Mouse (Mus musculus) stomach, embryonic 16.5 days (tissue): ENCODE data around the gene Wars. TPM values are rescaled to one million over a fixed set of nuclear protein-coding genes. Genes with fewer than 3 reads are reported as not detected.
A peak's percentile ranks its signal among the peaks of the same experiment; 100 is the strongest.

Experiments
- ATAC-seq: fragments of 200-750 bp; cut with Nextera tagmentation; 2 replicates; pipeline ENCODE4 v1.8.0; 2017; ENCODE audit warnings: moderate number of reproducible peaks, moderate TSS enrichment; ENCODE audit not compliant: insufficient read depth, low FRiP score
- H3K27ac ChIP-seq: fragments of 300-500 bp; sonication (generic); 2 replicates; pipeline ENCODE4 v1.5.1; 2014; ENCODE audit warnings: low read length
- H3K27me3 ChIP-seq: fragments of 300-500 bp; sonication (generic); 2 replicates; pipeline ENCODE4 v1.6.1; 2014; ENCODE audit warnings: low read length, control low read depth, mixed read lengths; ENCODE audit not compliant: control insufficient read depth, insufficient read depth
- H3K36me3 ChIP-seq: fragments of 300-500 bp; sonication (generic); 2 replicates; pipeline ENCODE4 v1.6.1; 2014; ENCODE audit warnings: low read length; ENCODE audit not compliant: control insufficient read depth, insufficient read depth
- H3K4me1 ChIP-seq: fragments of 300-500 bp; sonication (generic); 2 replicates; pipeline ENCODE4 v1.6.1; 2014; ENCODE audit warnings: low read length, control low read depth, mixed read lengths; ENCODE audit not compliant: control insufficient read depth, insufficient read depth
- H3K4me2 ChIP-seq: fragments of 300-500 bp; sonication (generic); 2 replicates; pipeline ENCODE4 v1.6.1; 2014; ENCODE audit warnings: low read depth, low read length, mixed read lengths
- H3K4me3 ChIP-seq: fragments of 300-500 bp; sonication (generic); replicated peaks from 2 replicates; pipeline ENCODE4 v1.5.1; 2014; ENCODE audit warnings: mild to moderate bottlenecking, low read length
- H3K9ac ChIP-seq: fragments of 300-500 bp; sonication (generic); 2 replicates; pipeline ENCODE4 v1.6.1; 2014; ENCODE audit warnings: low read length
- H3K9me3 ChIP-seq: fragments of 300-500 bp; sonication (generic); replicated peaks from 2 replicates; pipeline ENCODE4 v1.6.1; 2016; ENCODE audit warnings: low read length, control low read depth; ENCODE audit not compliant: control insufficient read depth
- WGBS: fragments of 180-500 bp; shearing (Covaris S2); extraction: QIAGEN DNeasy Blood & Tissue Kit; methylation state at CpG from one replicate; pipeline ENCODE4 v1.1.7; 2014; 5-methylcytosine and 5-hydroxymethylcytosine counted together
- polyA plus RNA-seq: library from polyadenylated mRNA; unstranded; fragments of >200 nt; fragmentation: Nextera tagmentation; extraction: Ambion mirVana; gene quantifications from 2 replicates; pipeline ENCODE4 v1.2.1, GENCODE M21; 2015

Wars gene
- polyA plus RNA-seq, 1 experiment from 2014 or later: 90.5 TPM

DNA sequence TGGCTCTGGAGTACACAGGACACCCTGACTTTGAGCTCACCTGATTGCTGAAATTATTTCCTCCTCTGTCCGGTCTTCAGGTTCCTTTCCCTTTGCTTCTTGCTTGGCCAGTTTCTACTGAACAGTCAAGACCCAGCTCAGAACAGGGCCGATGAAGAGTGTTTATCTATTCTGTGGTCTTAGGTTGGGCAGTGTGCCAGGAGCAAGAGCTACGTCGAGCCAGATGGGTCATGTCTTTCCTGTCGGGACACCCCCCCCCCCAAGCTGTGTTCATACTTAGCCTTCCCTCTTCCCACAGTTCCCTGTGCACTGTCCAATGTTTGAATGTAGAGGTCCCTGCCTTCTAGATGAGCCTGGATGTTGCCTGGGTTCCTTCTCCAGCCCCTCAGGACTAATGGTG, 7.4 kb upstream of the Wars start:
- H3K4me3 ChIP-seq: no peak overlapping the region
- H3K27ac ChIP-seq: peak overlapping the region; percentile 66
- H3K4me2 ChIP-seq: no peak overlapping the region
- H3K9ac ChIP-seq: no peak overlapping the region
- H3K36me3 ChIP-seq: no peaks in the 10 kb centered on the region
- H3K4me1 ChIP-seq: peaks cover 28% of the 10 kb centered on the region
- no peaks in the 10 kb centered on the region for H3K9me3 ChIP-seq
- ATAC-seq: peak; percentile 46
- WGBS: 27% methylated on average over 5 of the region's 5 CpGs
- H3K27me3 ChIP-seq: no peaks in the 10 kb centered on the region

DNA sequence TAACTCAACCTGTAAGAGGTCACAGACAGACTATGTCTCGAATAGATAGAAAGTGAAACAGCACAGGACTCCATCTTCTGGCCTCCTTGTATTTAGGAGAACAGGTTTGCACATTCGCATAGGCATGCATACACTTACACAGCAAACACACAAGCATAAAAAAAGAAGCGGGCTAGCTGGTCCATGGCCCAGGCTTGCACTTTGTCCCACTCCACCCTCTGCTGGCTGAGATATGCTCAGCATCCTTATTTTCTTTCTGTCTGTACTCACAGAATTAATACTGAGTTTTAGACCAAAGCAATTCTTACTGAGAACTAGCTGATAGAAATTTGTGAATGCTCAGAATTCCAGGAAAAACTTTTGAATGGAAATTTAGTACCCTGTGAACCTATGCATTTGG, 2.0 kb upstream of the Wars start:
- Histone ChIP-seq H3K9me3 (no peaks in the 10 kb centered on the region), H3K27ac (no peak overlapping the region), H3K4me2 (no peak overlapping the region), H3K36me3 (no peaks in the 10 kb centered on the region), H3K4me3 (no peak overlapping the region), H3K9ac (no peak overlapping the region), H3K4me1 (peaks cover 18% of the 10 kb centered on the region; the same call in 1 of the 2 replicates), H3K27me3 (no peaks in the 10 kb centered on the region)
- ATAC-seq: no peak
- 58% methylated on average over 3 of the region's 3 CpGs for WGBS

DNA sequence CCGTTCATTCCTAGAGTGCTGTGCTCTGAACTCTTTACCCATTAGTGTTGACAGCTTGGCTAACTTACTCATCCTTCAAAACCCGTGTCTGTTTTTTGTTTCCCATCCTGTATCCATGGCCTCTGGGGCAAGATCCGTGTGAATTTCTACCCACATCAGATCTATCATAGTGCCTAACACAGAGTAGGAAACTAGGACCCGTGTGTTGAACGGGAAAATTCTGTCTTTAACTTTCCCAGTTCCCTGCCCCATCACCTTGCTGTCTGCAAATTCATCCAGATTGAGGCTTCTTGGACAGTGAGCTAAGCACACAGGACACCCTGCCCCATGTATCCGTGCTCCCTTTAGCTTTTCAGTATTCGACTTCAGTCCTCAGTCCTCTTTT, 450 bp upstream of the Wars start:
- Histone ChIP-seq H3K4me3 (peak overlapping the region; percentile 79), H3K4me1 (peaks cover 18% of the 10 kb centered on the region; the same call in 1 of the 2 replicates), H3K27me3 (no peaks in the 10 kb centered on the region), H3K27ac (0 out of 2 replicates have a peak overlapping the region, but pooled peaks have one; percentile 1), H3K9ac (peak overlapping the region; percentile 83), H3K4me2 (peak overlapping the region; percentile 74), H3K9me3 (no peaks in the 10 kb centered on the region), H3K36me3 (no peaks in the 10 kb centered on the region)
- WGBS: 1% methylated on average over 7 of the region's 7 CpGs
- ATAC-seq: peak; percentile 22; the same call in 1 of the 2 replicates

DNA sequence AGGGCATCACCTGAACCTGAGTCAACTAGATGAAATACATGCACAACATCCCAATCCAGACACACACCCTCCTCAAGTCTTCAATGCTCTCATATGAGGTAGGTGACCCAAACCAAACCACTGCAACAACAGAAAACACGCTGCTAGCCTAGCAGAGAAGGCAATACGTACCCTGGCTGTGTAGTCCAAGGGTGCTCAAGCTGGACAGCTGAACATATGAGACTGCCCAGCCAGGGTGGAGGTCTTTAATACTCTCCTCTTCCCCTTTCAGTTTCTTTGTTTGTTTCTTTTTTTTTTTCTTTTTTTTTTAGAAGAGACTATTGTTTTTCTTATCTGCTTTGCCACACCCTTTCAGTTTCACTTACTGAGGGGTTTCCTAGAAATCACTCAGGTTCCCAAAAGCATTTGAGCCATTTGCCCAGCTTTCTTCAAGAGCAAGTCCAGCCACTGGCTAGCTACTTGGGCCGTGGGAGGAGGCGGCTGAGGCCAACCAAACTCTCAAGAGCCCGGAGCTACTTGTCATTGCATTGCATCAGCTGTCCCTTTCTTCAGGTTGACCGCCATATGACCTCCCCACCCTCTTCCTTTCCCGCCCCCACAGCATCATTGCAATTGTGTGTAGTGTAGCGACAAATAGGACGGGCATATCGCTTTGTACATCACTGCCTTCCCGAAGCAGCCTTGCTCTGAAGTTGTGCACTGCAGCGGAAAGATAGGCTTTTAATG, 822 bp downstream of the Wars start, which contains the start of gene Wdr25:
TSS of gene Wdr25 (plus strand) at position 643 of the 726 bp plus-strand sequence.
- Histone ChIP-seq H3K4me3 (peak within 1 kb of the TSS; percentile 79), H3K4me2 (peak within 1 kb of the TSS; percentile 74), H3K36me3 (peaks cover 2% of the 10 kb centered on the region; the same call in 1 of the 2 replicates), H3K9me3 (no peaks in the 10 kb centered on the region), H3K27ac (peak within 1 kb of the TSS; percentile 28; the same call in 1 of the 2 replicates), H3K9ac (peak within 1 kb of the TSS; percentile 83), H3K4me1 (peaks cover 18% of the 10 kb centered on the region; the same call in 1 of the 2 replicates), H3K27me3 (no peaks in the 10 kb centered on the region)
- ATAC-seq: no peak
- 18% methylated on average over 12 of the region's 12 CpGs for WGBS

DNA sequence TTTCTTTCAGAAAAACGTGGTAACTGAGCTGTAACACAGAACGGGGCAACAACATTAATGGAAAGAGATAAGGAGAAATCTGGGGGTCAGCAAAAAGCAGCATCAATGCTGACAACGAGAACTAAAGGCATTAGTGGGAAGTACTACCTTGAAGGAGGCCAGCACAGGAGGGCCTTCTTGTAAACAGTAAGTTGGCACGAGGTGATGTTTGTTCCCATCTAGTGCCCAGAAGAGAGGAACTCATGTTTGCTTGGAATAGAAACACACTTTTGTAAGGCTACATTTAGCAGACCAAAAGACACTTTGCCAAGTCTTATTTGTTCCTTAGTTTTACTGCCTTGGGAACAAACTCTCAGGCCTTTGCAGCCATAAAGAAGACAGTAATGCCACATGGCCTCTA, 5.3 kb downstream of the Wars start:
- peaks cover 16% of the 10 kb centered on the region; the same call in 1 of the 2 replicates for H3K36me3 ChIP-seq
- WGBS: 56% methylated on average over 4 of the region's 4 CpGs
- no peak overlapping the region for H3K4me2 ChIP-seq

DNA sequence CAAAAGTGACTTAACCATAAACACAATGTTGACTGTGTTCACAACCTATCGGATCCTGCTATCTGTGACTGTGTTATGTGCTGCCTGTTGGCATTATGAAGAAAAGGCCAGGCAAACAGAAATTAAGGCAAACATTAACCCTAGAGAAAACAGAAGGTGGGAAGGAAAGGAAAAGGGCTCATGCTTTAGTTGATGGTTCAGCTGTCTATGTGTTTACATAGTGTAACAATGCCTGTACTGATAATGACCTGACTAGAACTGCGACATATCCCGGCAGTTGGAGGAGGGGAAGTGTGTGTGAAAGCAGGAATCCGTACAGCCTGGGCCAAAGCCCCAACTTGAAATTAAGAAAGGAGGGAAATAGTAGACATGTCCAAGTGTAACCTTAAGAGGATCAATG, 6.9 kb downstream of the Wars start:
- no peaks in the 10 kb centered on the region for H3K27me3 ChIP-seq
- peaks cover 16% of the 10 kb centered on the region; the same call in 1 of the 2 replicates for H3K36me3 ChIP-seq
- H3K4me3 ChIP-seq: no peak overlapping the region
- ATAC-seq: peak; percentile 88
- 49% methylated on average over 4 of the region's 4 CpGs for WGBS
- H3K9ac ChIP-seq: no peak overlapping the region
- H3K4me2 ChIP-seq: no peak overlapping the region
- peaks cover 7% of the 10 kb centered on the region; the same call in 1 of the 2 replicates for H3K4me1 ChIP-seq
- no peaks in the 10 kb centered on the region for H3K9me3 ChIP-seq
- peak overlapping the region; percentile 21; the same call in 1 of the 2 replicates for H3K27ac ChIP-seq

More for the DNA sequence above, 5.3 kb downstream of the Wars start:
- Histone ChIP-seq H3K9ac (no peak overlapping the region), H3K9me3 (no peaks in the 10 kb centered on the region), H3K27ac (no peak overlapping the region), H3K4me3 (no peak overlapping the region), H3K27me3 (no peaks in the 10 kb centered on the region), H3K4me1 (peaks cover 21% of the 10 kb centered on the region; the same call in 1 of the 2 replicates)
- no peak for ATAC-seq

DNA sequence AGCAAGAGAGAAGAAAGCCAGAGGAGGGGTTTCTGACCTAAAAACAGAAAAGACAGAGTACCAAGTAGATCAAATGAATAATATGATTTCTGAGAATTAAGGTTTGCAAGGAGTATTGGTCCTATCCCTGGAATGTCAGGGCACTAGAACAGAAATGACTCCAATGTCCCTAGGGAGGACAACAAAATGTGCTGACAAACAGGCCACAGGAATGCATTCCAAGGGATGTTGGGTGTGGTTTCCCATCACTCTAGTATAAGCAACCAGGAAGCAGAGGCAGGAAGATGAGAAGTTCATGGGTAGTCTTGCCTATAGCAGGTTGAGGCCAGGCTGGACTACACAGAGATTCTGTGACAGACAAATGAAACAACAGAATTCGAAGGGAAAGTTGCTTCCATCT, 8.1 kb downstream of the Wars start:
- WGBS: 94% methylated on average over 1 of the region's 1 CpGs
- H3K27me3 ChIP-seq: no peaks in the 10 kb centered on the region
- H3K27ac ChIP-seq: no peak overlapping the region
- H3K4me3 ChIP-seq: no peak overlapping the region
- H3K9me3 ChIP-seq: no peaks in the 10 kb centered on the region
- no peak overlapping the region for H3K4me2 ChIP-seq
- no peak for ATAC-seq
- peaks cover 16% of the 10 kb centered on the region; the same call in 1 of the 2 replicates for H3K36me3 ChIP-seq
- H3K9ac ChIP-seq: no peak overlapping the region
- 0 out of 2 replicates have a peak, but pooled peaks cover 6% of the 10 kb centered on the region for H3K4me1 ChIP-seq

DNA sequence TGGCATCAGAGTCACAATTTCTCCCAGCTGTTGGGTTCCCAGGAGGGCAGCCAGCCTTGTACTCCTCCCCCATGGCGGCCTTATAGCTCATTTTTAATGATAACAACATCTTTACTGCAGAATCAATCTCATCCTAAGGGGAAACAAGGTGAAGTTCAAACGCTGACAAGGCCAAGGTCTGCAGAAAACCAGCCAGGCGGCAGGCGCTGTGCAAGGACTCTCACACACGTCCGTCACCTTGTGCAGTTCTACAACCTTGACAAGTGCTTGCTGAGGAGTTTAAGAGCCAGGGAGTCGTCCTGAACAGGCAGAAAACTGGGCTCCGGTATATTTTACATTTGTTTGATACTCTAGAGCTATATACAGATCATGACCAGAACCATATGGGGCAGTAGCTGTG, 11.2 kb downstream of the Wars start:
- H3K9me3 ChIP-seq: no peaks in the 10 kb centered on the region
- H3K4me3 ChIP-seq: no peak overlapping the region
- no peak for ATAC-seq
- H3K27me3 ChIP-seq: no peaks in the 10 kb centered on the region
- H3K4me1 ChIP-seq: 0 out of 2 replicates have a peak, but pooled peaks cover 6% of the 10 kb centered on the region
- no peak overlapping the region for H3K4me2 ChIP-seq
- H3K27ac ChIP-seq: no peak overlapping the region
- H3K36me3 ChIP-seq: peaks cover 10% of the 10 kb centered on the region; the same call in 1 of the 2 replicates
- H3K9ac ChIP-seq: no peak overlapping the region
- WGBS: 83% methylated on average over 8 of the region's 8 CpGs

DNA sequence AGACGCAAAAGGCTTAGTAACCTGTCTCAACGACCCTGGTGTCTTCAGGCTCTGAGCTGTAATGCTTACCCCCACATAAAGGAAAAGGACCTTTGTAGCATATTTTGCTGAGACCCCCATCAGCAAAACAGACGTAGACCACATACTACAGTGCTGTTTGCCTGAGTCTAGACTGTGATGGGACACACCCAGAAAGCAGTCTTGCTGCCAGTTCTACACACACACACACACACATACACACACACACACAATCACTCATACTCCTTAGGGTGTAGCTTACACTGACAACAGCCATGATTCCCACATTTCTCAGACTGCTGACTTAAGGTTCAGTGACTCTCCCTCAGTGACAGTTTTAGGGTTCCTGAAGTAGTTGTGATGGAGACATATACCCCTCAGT, 12.8 kb downstream of the Wars start:
- Histone ChIP-seq H3K4me3 (no peak overlapping the region), H3K27me3 (no peaks in the 10 kb centered on the region), H3K36me3 (peaks cover 10% of the 10 kb centered on the region; the same call in 1 of the 2 replicates), H3K9me3 (no peaks in the 10 kb centered on the region), H3K4me1 (0 out of 2 replicates have a peak, but pooled peaks cover under 1% of the 10 kb centered on the region), H3K27ac (peak overlapping the region; percentile 80), H3K4me2 (no peak overlapping the region), H3K9ac (no peak overlapping the region)
- WGBS: 66% methylated on average over 3 of the region's 3 CpGs
- ATAC-seq: peak; percentile 66; the same call in 1 of the 2 replicates
